Mouse (Mus musculus): Measurements from ENCODE around the gene Col7a1. TPM values are rescaled to one million over a fixed set of nuclear protein-coding genes. Genes with fewer than 3 reads are reported as not detected.

The Col7a1 gene
- polyA plus RNA-seq, 1 experiment from 2014 or later: 1.9 TPM

DNA sequence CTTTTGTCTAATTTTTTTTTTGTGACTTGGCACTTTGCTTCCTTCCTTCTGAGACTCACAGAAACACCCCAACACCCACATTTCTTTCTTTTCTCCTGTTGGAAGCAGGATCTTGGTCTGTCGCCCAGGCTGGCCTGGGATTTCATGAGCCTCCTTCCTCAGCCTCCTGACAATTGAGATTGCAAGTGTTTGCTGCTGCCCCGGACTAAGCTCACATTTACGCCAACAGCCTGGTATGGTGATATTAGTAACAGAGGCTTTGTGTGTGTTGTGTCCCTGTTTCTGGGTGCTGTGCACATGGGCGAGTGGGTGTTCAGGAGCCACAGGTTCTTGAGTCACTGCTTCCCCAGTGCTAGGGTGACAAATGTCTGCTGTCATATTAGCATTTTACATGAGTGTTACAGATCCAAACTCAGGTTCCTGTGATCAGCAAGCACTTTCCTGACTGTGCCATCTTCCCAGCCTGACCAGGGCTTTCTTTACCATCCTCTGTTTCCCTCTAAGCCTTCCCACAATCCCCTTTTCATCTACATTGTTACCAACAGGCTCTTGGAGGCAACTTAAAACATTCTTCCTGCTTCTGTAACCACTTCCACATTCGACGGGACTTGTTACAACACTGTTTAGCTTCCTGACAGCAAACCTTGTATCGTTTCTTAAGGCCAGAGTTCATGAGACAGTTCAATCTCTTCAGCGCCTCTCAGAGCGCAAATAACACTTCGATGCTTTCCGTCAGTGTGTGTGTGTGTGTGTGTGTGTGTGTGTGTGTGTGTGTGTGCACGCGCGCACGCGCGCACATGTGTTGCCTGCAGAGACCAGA, 69.7 kb downstream of the Col7a1 start:
- Histone ChIP-seq H3K4me2 (replicated peaks; ENCODE audit: low read depth) (no peak overlapping the region), H3K27me3 (replicated peaks; ENCODE audit: control insufficient read depth, insufficient read depth, low read length) (no peaks in the 10 kb centered on the region), H3K4me3 (ENCODE audit: low read depth, low read length) (no peak overlapping the region), H3K9ac (ENCODE audit: low read depth, low read length) (no peak overlapping the region), H3K27ac (ENCODE audit: low read depth, low read length) (no peak overlapping the region), H3K36me3 (ENCODE audit: control insufficient read depth, insufficient read depth) (peaks cover 23% of the 10 kb centered on the region; the same call in 1 of the 2 replicates), H3K4me1 (replicated peaks; ENCODE audit: control insufficient read depth, insufficient read depth, low read length) (no peaks in the 10 kb centered on the region), H3K9me3 (ENCODE audit: control insufficient read depth) (no peaks in the 10 kb centered on the region)
- WGBS: 78% methylated on average over 17 of the region's 17 CpGs
- no peak for ATAC-seq
- TF ChIP-seq CTCF (IDR thresholded peaks at IDR 0.05; ENCODE audit: low read depth): no peak

DNA sequence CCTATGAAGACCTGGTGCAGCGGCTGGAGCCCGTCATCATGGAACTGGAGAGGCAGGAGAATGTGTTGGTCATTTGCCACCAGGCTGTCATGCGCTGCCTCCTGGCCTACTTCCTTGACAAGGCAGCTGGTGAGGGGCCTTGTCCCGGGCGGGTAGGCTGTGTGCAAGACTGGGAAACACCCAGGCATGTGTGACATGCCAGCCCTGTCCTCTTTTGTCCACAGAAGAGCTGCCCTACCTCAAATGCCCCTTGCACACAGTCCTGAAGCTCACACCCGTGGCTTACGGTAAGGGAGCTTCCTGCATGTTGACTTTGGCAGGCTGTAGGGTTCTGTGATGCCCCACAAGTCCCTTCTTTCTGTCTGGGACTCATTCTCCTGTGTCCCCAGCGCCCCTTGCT, 74.1 kb downstream of the Col7a1 start:
- Histone ChIP-seq H3K27ac (ENCODE audit: low read depth, low read length) (no peak overlapping the region), H3K27me3 (replicated peaks; ENCODE audit: control insufficient read depth, insufficient read depth, low read length) (no peaks in the 10 kb centered on the region)

GRCm38 (mm10) chr9:109028421-109028820, 75.0 kb downstream of the Col7a1 start:
- H3K36me3 ChIP-seq (ENCODE audit: control insufficient read depth, insufficient read depth): peaks cover 40% of the 10 kb centered on the region
- H3K27ac ChIP-seq (ENCODE audit: low read depth, low read length): peak overlapping the region; percentile 46; the same call in 1 of the 2 replicates
- H3K4me3 ChIP-seq (ENCODE audit: low read depth, low read length): no peak overlapping the region
- no peak for ATAC-seq
- no peak overlapping the region for H3K4me2 ChIP-seq (replicated peaks; ENCODE audit: low read depth)
- no peaks in the 10 kb centered on the region for H3K27me3 ChIP-seq (replicated peaks; ENCODE audit: control insufficient read depth, insufficient read depth, low read length)
- peaks cover 7% of the 10 kb centered on the region; the same call in 1 of the 2 replicates for H3K4me1 ChIP-seq (replicated peaks; ENCODE audit: control insufficient read depth, insufficient read depth, low read length)
- H3K9ac ChIP-seq (ENCODE audit: low read depth, low read length): no peak overlapping the region
- H3K9me3 ChIP-seq (ENCODE audit: control insufficient read depth): no peaks in the 10 kb centered on the region
- TF ChIP-seq CTCF (IDR thresholded peaks at IDR 0.05; ENCODE audit: low read depth): no peak
- WGBS: 76% methylated on average over 3 of the region's 3 CpGs

More for the DNA sequence above, 74.1 kb downstream of the Col7a1 start:
- H3K36me3 ChIP-seq (ENCODE audit: control insufficient read depth, insufficient read depth): peaks cover 40% of the 10 kb centered on the region
- peaks cover 7% of the 10 kb centered on the region; the same call in 1 of the 2 replicates for H3K4me1 ChIP-seq (replicated peaks; ENCODE audit: control insufficient read depth, insufficient read depth, low read length)
- ATAC-seq: peak; percentile 16; the same call in 1 of the 2 replicates
- WGBS: 66% methylated on average over 8 of the region's 8 CpGs
- H3K4me3 ChIP-seq (ENCODE audit: low read depth, low read length): no peak overlapping the region
- no peaks in the 10 kb centered on the region for H3K9me3 ChIP-seq (ENCODE audit: control insufficient read depth)
- no peak overlapping the region for H3K4me2 ChIP-seq (replicated peaks; ENCODE audit: low read depth)
- no peak overlapping the region for H3K9ac ChIP-seq (ENCODE audit: low read depth, low read length)
- no peak for TF ChIP-seq CTCF (IDR thresholded peaks at IDR 0.05; ENCODE audit: low read depth)

- Histone ChIP-seq H3K4me2 (replicated peaks; ENCODE audit: low read depth) (no peak overlapping the region), H3K4me3 (ENCODE audit: low read depth, low read length) (no peak overlapping the region), H3K9me3 (ENCODE audit: control insufficient read depth) (no peaks in the 10 kb centered on the region), H3K27ac (ENCODE audit: low read depth, low read length) (peak overlapping the region; percentile 46; the same call in 1 of the 2 replicates), H3K36me3 (ENCODE audit: control insufficient read depth, insufficient read depth) (peaks cover 40% of the 10 kb centered on the region), H3K9ac (ENCODE audit: low read depth, low read length) (no peak overlapping the region), H3K4me1 (replicated peaks; ENCODE audit: control insufficient read depth, insufficient read depth, low read length) (peaks cover 7% of the 10 kb centered on the region; the same call in 1 of the 2 replicates), H3K27me3 (replicated peaks; ENCODE audit: control insufficient read depth, insufficient read depth, low read length) (no peaks in the 10 kb centered on the region)
- TF ChIP-seq CTCF (IDR thresholded peaks at IDR 0.05; ENCODE audit: low read depth): no peak
- peak; percentile 28 for ATAC-seq
- 44% methylated on average over 5 of the region's 5 CpGs for WGBS
Observed at GRCm38 (mm10) chr9:109028919-109029318, 75.5 kb downstream of the Col7a1 start.

DNA sequence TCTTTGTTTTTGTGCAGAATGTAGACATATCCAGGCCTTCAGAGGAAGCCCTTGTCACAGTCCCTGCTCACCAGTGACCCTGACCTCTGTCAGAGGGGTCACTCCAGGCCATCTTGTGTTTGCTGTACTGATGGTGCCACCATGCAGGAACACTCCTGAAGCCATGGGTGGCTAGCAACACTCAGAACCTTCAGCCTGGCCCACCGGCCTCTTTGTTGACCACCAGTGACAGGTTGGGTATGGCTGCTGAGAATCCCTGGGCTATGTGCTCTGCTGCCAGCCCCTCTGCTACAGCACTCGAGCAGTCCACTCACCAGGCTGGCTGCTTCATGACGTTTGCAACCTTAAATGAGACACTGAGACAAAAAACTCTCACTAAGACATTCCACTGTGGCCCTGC, 76.9 kb downstream of the Col7a1 start:
- no peak overlapping the region for H3K4me2 ChIP-seq (replicated peaks; ENCODE audit: low read depth)
- no peaks in the 10 kb centered on the region for H3K27me3 ChIP-seq (replicated peaks; ENCODE audit: control insufficient read depth, insufficient read depth, low read length)
- no peak overlapping the region for H3K4me3 ChIP-seq (ENCODE audit: low read depth, low read length)
- no peak overlapping the region for H3K27ac ChIP-seq (ENCODE audit: low read depth, low read length)
- peaks cover 34% of the 10 kb centered on the region for H3K36me3 ChIP-seq (ENCODE audit: control insufficient read depth, insufficient read depth)
- ATAC-seq: no peak
- no peak for TF ChIP-seq CTCF (IDR thresholded peaks at IDR 0.05; ENCODE audit: low read depth)
- no peak overlapping the region for H3K9ac ChIP-seq (ENCODE audit: low read depth, low read length)
- peaks cover 7% of the 10 kb centered on the region; the same call in 1 of the 2 replicates for H3K4me1 ChIP-seq (replicated peaks; ENCODE audit: control insufficient read depth, insufficient read depth, low read length)
- no peaks in the 10 kb centered on the region for H3K9me3 ChIP-seq (ENCODE audit: control insufficient read depth)
- WGBS: 71% methylated on average over 3 of the region's 3 CpGs

- H3K9ac ChIP-seq (ENCODE audit: low read depth, low read length): no peak overlapping the region
- peaks cover 29% of the 10 kb centered on the region for H3K36me3 ChIP-seq (ENCODE audit: control insufficient read depth, insufficient read depth)
- H3K27ac ChIP-seq (ENCODE audit: low read depth, low read length): no peak overlapping the region
- no peak for TF ChIP-seq CTCF (IDR thresholded peaks at IDR 0.05; ENCODE audit: low read depth)
- H3K4me1 ChIP-seq (replicated peaks; ENCODE audit: control insufficient read depth, insufficient read depth, low read length): peaks cover 7% of the 10 kb centered on the region; the same call in 1 of the 2 replicates
- H3K4me3 ChIP-seq (ENCODE audit: low read depth, low read length): no peak overlapping the region
- no peaks in the 10 kb centered on the region for H3K9me3 ChIP-seq (ENCODE audit: control insufficient read depth)
- 92% methylated on average over 7 of the region's 7 CpGs for WGBS
- ATAC-seq: no peak; the same call in 1 of the 2 replicates
- no peaks in the 10 kb centered on the region for H3K27me3 ChIP-seq (replicated peaks; ENCODE audit: control insufficient read depth, insufficient read depth, low read length)
- H3K4me2 ChIP-seq (replicated peaks; ENCODE audit: low read depth): no peak overlapping the region
Observed at GRCm38 (mm10) chr9:109031001-109031400, 77.6 kb downstream of the Col7a1 start.
